Mouse (Mus musculus): ENCODE measurements at regions not wholly inside any gene's neighbourhood (a gene's known extent, or its start where the extent isn't known, plus 50 kb on each side); places are given as distances from the start of the nearest gene placed in this dataset.

- TF ChIP-seq TCF3 (IDR thresholded peaks at IDR 0.05; ENCODE audit: insufficient read length, low read depth) (no peak), MYOD1 (IDR thresholded peaks at IDR 0.05; ENCODE audit: control insufficient read depth in 1 of 3, insufficient read length in 2 of 3, low read depth in 2 of 3) (no peak), MAX (IDR thresholded peaks at IDR 0.05; ENCODE audit: low read depth) (no peak), REST (IDR thresholded peaks at IDR 0.05; ENCODE audit: insufficient read depth, insufficient read length) (no peak), SRF (IDR thresholded peaks at IDR 0.05; ENCODE audit: control insufficient read depth, insufficient read length, low read depth) (no peak), E2F4 (IDR thresholded peaks at IDR 0.05; ENCODE audit: insufficient read depth) (no peak), USF1 (IDR thresholded peaks at IDR 0.05; ENCODE audit: low read depth) (no peak), MYOG (IDR thresholded peaks at IDR 0.05; ENCODE audit: control insufficient read depth in 1 of 3, insufficient read depth in 1 of 3, insufficient read length in 2 of 3, low read depth in 2 of 3) (no peak), POLR2AphosphoS2 (IDR thresholded peaks at IDR 0.05; ENCODE audit: insufficient read length, low read depth) (no peak), CEBPB (IDR thresholded peaks at IDR 0.05; ENCODE audit: insufficient read depth, poor library complexity, severe bottlenecking) (no peak), POLR2A (IDR thresholded peaks at IDR 0.05; ENCODE audit: insufficient read length, low read depth) (no peak), TCF12 (IDR thresholded peaks at IDR 0.05; ENCODE audit: insufficient read depth, poor library complexity, severe bottlenecking) (no peak)
- Histone ChIP-seq H3K4me2 (ENCODE audit: low read depth) (no peak overlapping the region), H3K36me3 (ENCODE audit: control insufficient read depth, insufficient read depth) (no peaks in the 10 kb centered on the region), H3K27me3 (ENCODE audit: control insufficient read depth, insufficient read depth, insufficient read length) (no peaks in the 10 kb centered on the region), H3K79me2 (ENCODE audit: control insufficient read depth, insufficient read depth) (no peaks in the 10 kb centered on the region), H3K4me3 (no peak overlapping the region), H3ac (ENCODE audit: control insufficient read depth, insufficient read length) (no peak overlapping the region)
Observed at GRCm38 (mm10) chr4:105972736-105973135, 183.1 kb downstream of the Gm12728 start.

- Histone ChIP-seq H3K27me3 (ENCODE audit: control insufficient read depth, insufficient read depth, insufficient read length) (no peaks in the 10 kb centered on the region), H3K4me3 (no peak overlapping the region), H3K79me2 (ENCODE audit: control insufficient read depth, insufficient read depth) (no peaks in the 10 kb centered on the region), H3K4me2 (ENCODE audit: low read depth) (no peak overlapping the region), H3ac (ENCODE audit: control insufficient read depth, insufficient read length) (no peak overlapping the region), H3K36me3 (ENCODE audit: control insufficient read depth, insufficient read depth) (no peaks in the 10 kb centered on the region)
- TF ChIP-seq MYOG (IDR thresholded peaks at IDR 0.05; ENCODE audit: control insufficient read depth in 1 of 3, insufficient read depth in 1 of 3, insufficient read length in 2 of 3, low read depth in 2 of 3) (no peak), SRF (IDR thresholded peaks at IDR 0.05; ENCODE audit: control insufficient read depth, insufficient read length, low read depth) (no peak), MYOD1 (IDR thresholded peaks at IDR 0.05; ENCODE audit: control insufficient read depth in 1 of 3, insufficient read length in 2 of 3, low read depth in 2 of 3) (no peak), REST (IDR thresholded peaks at IDR 0.05; ENCODE audit: insufficient read depth, insufficient read length) (no peak), TCF12 (IDR thresholded peaks at IDR 0.05; ENCODE audit: insufficient read depth, poor library complexity, severe bottlenecking) (no peak)
Observed at GRCm38 (mm10) chr4:105973769-105974397, 184.2 kb downstream of the Gm12728 start.

GRCm38 (mm10) chr4:105974948-105975347 lies 185.3 kb downstream of the Gm12728 start:
- H3K79me2 ChIP-seq (ENCODE audit: control insufficient read depth, insufficient read depth), result no peaks in the 10 kb centered on the region
- H3K4me2 ChIP-seq (ENCODE audit: low read depth), result no peak overlapping the region
- no peak overlapping the region for H3ac ChIP-seq (ENCODE audit: control insufficient read depth, insufficient read length)
- no peaks in the 10 kb centered on the region for H3K36me3 ChIP-seq (ENCODE audit: control insufficient read depth, insufficient read depth)
- no peaks in the 10 kb centered on the region for H3K27me3 ChIP-seq (ENCODE audit: control insufficient read depth, insufficient read depth, insufficient read length)
- no peak overlapping the region for H3K4me3 ChIP-seq
- TF ChIP-seq REST (IDR thresholded peaks at IDR 0.05; ENCODE audit: insufficient read depth, insufficient read length), result no peak
- no peak for TF ChIP-seq CEBPB (IDR thresholded peaks at IDR 0.05; ENCODE audit: insufficient read depth, poor library complexity, severe bottlenecking)
- TF ChIP-seq MYOG (IDR thresholded peaks at IDR 0.05; ENCODE audit: control insufficient read depth in 1 of 3, insufficient read depth in 1 of 3, insufficient read length in 2 of 3, low read depth in 2 of 3), result no peak
- TF ChIP-seq MYOD1 (IDR thresholded peaks at IDR 0.05; ENCODE audit: control insufficient read depth in 1 of 3, insufficient read length in 2 of 3, low read depth in 2 of 3), result no peak
- TF ChIP-seq TCF3 (IDR thresholded peaks at IDR 0.05; ENCODE audit: insufficient read length, low read depth), result no peak
- TF ChIP-seq TCF12 (IDR thresholded peaks at IDR 0.05; ENCODE audit: insufficient read depth, poor library complexity, severe bottlenecking), result no peak
- TF ChIP-seq SRF (IDR thresholded peaks at IDR 0.05; ENCODE audit: control insufficient read depth, insufficient read length, low read depth), result no peak
- TF ChIP-seq POLR2A (IDR thresholded peaks at IDR 0.05; ENCODE audit: insufficient read length, low read depth), result no peak
- TF ChIP-seq MAX (IDR thresholded peaks at IDR 0.05; ENCODE audit: low read depth), result no peak
- no peak for TF ChIP-seq E2F4 (IDR thresholded peaks at IDR 0.05; ENCODE audit: insufficient read depth)
- TF ChIP-seq POLR2AphosphoS2 (IDR thresholded peaks at IDR 0.05; ENCODE audit: insufficient read length, low read depth), result no peak

GRCm38 (mm10) chr4:105979048-105979447 lies 189.4 kb downstream of the Gm12728 start:
- Histone ChIP-seq H3K4me3 (no peak overlapping the region), H3K4me2 (ENCODE audit: low read depth) (peak overlapping the region; percentile 43), H3K79me2 (ENCODE audit: control insufficient read depth, insufficient read depth) (no peaks in the 10 kb centered on the region), H3K27me3 (ENCODE audit: control insufficient read depth, insufficient read depth, insufficient read length) (no peaks in the 10 kb centered on the region), H3ac (ENCODE audit: control insufficient read depth, insufficient read length) (no peak overlapping the region), H3K36me3 (ENCODE audit: control insufficient read depth, insufficient read depth) (no peaks in the 10 kb centered on the region)
- TF ChIP-seq E2F4 (IDR thresholded peaks at IDR 0.05; ENCODE audit: insufficient read depth) (no peak), MAX (IDR thresholded peaks at IDR 0.05; ENCODE audit: low read depth) (no peak), CEBPB (IDR thresholded peaks at IDR 0.05; ENCODE audit: insufficient read depth, poor library complexity, severe bottlenecking) (no peak), TCF3 (IDR thresholded peaks at IDR 0.05; ENCODE audit: insufficient read length, low read depth) (peak; percentile 4), MYOD1 (IDR thresholded peaks at IDR 0.05; ENCODE audit: control insufficient read depth in 1 of 3, insufficient read length in 2 of 3, low read depth in 2 of 3) (peak in 2 of 3 experiments; percentile 73 to 77), USF1 (IDR thresholded peaks at IDR 0.05; ENCODE audit: low read depth) (no peak), MYOG (IDR thresholded peaks at IDR 0.05; ENCODE audit: control insufficient read depth in 1 of 3, insufficient read depth in 1 of 3, insufficient read length in 2 of 3, low read depth in 2 of 3) (peak in 2 of 3 experiments; percentile 32 to 69), POLR2AphosphoS2 (IDR thresholded peaks at IDR 0.05; ENCODE audit: insufficient read length, low read depth) (no peak), REST (IDR thresholded peaks at IDR 0.05; ENCODE audit: insufficient read depth, insufficient read length) (no peak), TCF12 (IDR thresholded peaks at IDR 0.05; ENCODE audit: insufficient read depth, poor library complexity, severe bottlenecking) (no peak), SRF (IDR thresholded peaks at IDR 0.05; ENCODE audit: control insufficient read depth, insufficient read length, low read depth) (no peak), POLR2A (IDR thresholded peaks at IDR 0.05; ENCODE audit: insufficient read length, low read depth) (no peak)

Data from myocyte (in vitro differentiated cells).